Mouse (Mus musculus): Measurements from ENCODE around the gene Gm1553.

The Gm1553 gene

GRCm38 (mm10) chr10:82492518-82492917 is at the start of gene Gm1553:
Gene Gm1553, minus strand, starts transcription at chr10:82492618.
- no peak for DNase-seq (ENCODE audit: low spot score in 2 of 2)
